Mouse (Mus musculus) heart, postnatal 0 days (tissue): Measurements from ENCODE around the gene Mns1.

Experiments used
- CTCF ChIP-seq: IDR thresholded peaks from 2 replicates; pipeline ENCODE4 v1.5.1; 2016; ENCODE audit warnings: antibody characterized with exemption, control low read depth, low read depth
- EP300 ChIP-seq: IDR thresholded peaks from 2 replicates; pipeline ENCODE4 v1.6.1; 2016; ENCODE audit warnings: antibody characterized with exemption, low read depth

GRCm38 (mm10) chr9:72409381-72410225 lies 28.2 kb upstream of the Mns1 start:
- no peak for TF ChIP-seq EP300
- TF ChIP-seq CTCF, result no peak
